Mouse (Mus musculus) layer of hippocampus, adult 11-12 months (tissue): ENCODE measurements around the gene Ppm1h.
"Not testable (repeated sequence)": the region's sequence is repeated elsewhere in the genome, so short reads cannot be mapped to it uniquely, and the experiment has no call there.

Source experiments
- DNase-seq: peaks from one replicate; pipeline ENCODE4 v3.0.0; 2022; ENCODE audit warnings: low spot score

Gene Ppm1h

DNA sequence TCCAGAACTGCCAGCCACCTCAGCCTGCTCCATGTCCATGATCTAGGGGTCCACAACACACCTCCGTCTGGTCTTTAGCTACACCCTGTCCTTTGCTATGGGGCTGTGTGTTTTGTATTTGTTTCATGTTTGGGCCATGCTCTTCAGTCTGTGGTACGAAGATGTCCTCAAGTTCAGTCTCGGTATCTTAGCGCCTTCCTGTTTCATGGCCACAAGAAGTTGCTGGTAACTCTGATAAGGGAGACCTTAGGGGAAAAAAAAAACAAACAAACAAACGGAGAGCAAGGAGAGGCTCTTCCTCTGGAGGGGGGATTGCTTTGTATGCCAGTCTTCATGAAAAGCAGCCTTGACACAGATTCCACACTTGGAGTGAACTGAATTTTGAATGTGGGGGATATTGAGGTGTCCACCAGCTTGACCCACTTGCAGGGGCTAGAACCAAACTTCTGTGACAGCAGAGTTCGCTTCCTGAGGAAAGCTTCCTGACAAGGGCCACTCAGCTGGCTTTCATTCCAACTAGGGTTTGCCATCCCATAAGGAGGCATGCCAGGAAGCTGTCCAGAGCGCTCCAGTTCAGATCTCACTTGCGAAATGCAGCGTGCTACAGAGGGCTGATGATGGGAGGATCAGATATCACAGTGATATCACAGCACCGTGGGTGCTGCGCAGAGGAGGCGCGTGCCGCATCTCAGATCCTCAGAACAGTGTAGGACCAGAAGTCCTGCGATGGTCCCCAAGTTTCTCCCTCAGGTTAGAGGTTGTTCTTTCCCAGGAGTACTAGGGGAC is 254.7 kb downstream of the Ppm1h start:
- no peak for DNase-seq

DNA sequence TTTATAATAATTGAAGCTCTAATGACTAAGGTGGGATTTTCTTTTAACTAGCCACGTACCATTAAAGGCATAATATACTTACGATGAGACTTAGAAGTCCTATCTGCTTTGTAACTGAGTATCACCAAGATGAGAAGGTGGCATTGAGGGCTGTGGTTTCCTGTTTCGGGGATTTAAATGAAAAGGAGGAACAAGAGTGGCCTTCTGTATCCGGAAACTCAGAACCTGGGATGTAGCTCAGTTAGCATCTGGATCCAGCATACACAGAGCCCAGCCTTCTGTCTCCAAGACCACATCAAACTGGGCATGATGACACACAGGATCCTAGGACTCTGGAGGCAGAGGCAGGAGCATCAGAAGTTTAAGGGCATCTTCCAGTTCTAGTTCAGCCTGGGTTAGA is 256.8 kb downstream of the Ppm1h start:
- DNase-seq, result not testable (repeated sequence)

DNA sequence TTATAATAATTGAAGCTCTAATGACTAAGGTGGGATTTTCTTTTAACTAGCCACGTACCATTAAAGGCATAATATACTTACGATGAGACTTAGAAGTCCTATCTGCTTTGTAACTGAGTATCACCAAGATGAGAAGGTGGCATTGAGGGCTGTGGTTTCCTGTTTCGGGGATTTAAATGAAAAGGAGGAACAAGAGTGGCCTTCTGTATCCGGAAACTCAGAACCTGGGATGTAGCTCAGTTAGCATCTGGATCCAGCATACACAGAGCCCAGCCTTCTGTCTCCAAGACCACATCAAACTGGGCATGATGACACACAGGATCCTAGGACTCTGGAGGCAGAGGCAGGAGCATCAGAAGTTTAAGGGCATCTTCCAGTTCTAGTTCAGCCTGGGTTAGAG is 258.8 kb downstream of the Ppm1h start:
- not testable (repeated sequence) for DNase-seq

DNA sequence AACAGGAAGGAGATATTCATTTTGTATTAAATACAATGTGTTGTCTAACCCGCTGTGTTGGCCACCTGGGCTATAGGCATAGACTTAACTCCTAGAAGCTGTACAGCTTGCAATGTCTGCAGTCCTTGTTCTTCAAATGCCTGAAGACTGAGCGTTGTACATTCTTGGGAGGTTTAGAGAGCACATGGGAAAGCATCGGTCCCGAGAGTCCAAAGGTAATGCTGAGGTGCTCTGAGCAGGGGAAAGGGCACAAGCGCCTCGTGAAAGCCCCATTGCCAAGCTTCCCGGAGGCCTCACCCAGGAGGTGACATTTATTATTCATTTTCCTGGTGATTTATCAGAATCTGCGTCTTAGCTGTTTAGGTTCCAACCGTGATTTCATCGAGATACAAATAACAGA is 261.0 kb downstream of the Ppm1h start:
- no peak for DNase-seq

DNA sequence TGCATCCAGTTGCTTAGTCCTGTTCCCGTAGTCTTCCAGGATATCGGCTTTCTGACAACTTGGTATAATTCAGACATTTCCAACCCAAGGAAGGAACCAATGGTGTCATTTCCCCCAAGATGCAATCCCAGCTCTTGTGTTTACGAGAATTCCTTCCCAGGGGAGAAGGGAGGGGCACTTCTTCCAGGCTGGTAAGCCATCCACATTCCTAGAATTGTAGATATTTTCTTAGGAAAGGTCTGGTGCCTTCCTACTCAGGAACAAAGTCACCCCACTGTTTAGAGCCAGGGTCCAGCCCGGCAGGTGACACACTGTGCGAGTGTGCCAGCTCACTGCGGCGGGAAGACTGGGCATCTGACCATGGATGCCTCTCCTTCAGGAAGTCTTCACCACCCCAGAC is 264.2 kb downstream of the Ppm1h start:
- DNase-seq, result no peak

DNA sequence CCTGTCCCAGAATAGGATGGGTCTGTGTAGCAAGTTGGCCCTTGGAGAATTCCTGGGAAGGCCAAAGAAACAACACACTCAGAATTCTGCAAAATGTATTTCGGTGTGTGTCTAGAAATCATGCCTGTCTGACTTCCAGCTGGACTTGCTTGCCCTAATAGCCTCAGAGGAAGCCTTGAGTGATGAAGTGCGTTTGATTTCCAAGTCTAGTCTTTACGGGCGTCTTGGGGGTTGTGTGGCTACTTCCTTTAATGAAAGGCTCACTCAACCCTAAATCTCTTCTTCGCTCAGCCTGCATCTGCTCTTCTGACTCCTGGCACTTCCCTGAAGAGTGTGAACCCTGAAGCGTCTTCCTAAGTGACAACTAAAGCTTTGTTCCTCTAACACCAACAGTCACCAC is 265.3 kb downstream of the Ppm1h start:
- no peak for DNase-seq

DNA sequence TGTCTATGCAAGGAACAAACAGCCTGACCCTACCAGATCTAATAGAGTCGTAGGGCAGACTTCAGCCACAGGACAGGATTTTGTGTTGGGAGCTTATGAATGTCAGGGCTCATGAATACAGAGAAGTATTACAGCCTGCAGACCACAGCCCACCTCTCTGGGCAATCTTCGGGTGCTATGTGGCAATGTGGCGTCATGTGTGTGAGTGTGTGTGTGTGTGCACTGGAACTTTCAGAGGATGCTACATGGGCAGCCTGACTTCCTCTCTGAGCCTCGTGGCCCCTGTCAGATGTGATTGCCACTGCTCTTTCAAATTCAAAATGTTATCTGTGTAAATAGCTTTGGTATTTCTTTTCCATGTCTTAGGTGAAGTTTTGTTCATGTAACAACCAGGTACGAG is 266.3 kb downstream of the Ppm1h start:
- DNase-seq, result no peak

DNA sequence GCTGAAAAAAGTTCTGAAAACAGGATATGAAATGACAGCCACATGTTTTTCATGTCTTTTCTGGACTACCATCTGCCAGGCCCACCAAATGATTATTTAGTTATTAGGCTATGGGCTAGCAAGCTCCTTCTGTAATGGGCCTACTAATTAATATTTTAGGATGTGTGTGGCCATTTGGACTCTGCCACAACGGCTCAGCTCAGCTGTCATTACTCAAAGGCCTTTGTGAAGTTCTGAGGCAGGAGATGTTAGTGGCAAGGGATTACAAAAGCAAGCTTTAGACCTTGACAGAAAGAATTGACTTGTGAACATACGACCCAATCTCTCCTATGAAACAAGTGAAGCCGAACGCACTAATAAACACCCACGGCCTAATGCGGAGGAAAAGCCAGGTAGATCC is 272.4 kb downstream of the Ppm1h start:
- DNase-seq, result no peak

DNA sequence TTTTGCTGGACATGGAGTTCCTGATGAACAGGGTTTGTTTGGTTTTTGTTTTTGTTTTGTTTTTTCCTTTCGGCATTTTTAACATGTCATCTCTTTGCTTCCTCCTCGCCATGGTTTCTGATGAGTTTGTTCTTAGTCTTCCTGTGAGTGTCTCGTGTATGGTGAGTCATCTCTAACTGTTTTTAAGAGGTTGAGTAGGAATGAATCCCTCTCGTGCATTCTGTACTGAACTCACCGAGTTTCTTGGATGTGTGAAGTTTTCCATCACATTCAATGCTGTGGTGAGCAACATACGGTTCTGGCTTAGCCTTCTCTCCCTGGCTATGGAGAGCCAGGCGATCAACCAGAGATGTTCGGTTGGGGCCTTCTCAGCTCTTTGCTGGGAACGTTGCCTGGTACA is 275.0 kb downstream of the Ppm1h start:
- no peak for DNase-seq

DNA sequence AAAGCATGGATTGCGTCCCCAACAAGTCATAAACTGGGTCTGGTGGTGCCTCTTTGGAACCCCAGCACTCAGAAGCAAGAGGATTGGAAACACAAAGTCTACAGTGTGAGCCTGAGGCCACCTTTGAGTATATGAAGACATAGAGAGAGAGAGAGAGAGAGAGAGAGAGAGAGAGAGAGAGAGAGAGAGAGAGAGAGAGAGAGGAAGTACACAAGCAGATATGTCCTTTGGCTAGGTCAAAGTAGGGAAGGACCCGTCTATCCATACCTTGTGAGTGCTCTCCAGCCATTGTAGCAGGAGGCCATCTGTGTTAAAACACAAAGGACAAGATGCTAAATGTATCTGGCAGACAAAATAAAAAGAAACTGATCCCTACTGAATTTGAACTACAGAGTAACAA is 279.4 kb downstream of the Ppm1h start:
- no peak for DNase-seq

DNA sequence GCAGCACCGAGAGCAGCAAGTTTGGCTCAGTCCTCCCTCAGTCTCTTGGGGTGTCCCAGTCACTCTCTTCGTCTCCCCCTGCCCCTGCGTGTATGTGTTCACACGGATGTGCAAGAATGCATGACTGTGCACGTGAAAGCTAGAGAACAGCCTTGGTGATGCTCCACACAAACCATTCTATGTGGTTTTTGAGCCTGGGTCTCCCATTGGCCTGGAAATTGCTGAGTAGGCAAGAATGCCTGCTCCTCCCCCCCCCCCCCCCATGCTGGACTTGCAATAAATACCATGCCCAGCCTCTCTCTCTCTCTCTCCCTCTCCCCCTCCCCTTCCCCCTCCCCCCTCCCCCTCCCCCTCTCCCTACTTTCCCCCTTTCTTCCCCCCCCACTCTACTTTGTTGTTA is 280.1 kb downstream of the Ppm1h start:
- DNase-seq, result no peak

DNA sequence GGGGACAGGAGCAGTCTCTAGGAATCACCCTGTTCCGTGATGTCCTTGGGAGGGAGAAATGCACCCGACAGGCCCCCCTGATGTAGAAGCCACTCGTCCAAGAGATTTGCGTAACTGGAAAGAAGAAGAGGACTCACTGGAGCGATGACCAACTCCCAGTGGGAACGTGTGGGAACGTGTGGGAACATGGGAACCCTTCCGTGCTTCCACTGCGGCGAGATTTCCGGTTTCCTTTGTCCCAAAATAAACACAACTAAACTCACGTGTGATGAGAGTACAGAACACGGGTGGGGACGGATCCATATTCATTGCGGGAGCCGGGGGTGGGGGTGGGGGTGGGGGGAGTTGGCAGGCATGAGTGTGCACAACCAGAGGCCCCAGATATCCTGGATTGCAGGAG is 281.7 kb downstream of the Ppm1h start:
- DNase-seq, result no peak

DNA sequence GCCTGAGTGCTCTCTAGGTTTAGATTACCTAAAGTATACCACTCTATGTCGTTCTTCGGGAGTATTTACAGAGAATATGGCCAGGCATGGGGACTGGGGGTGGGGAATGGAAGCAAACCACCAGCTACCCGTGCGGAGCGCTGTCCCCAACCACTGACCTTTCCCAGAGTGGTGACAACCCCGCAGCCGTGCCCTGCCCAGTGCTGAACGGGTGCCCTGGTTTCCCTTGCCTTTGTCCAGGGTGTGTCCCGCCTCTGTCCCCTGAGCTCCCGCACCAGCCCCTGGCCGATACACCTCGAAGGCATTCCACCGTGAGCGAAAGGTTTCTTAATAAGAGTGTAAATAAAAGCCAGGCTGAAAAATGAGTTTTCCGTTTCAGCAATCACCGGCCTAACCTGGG is 282.2 kb downstream of the Ppm1h start:
- no peak for DNase-seq

DNA sequence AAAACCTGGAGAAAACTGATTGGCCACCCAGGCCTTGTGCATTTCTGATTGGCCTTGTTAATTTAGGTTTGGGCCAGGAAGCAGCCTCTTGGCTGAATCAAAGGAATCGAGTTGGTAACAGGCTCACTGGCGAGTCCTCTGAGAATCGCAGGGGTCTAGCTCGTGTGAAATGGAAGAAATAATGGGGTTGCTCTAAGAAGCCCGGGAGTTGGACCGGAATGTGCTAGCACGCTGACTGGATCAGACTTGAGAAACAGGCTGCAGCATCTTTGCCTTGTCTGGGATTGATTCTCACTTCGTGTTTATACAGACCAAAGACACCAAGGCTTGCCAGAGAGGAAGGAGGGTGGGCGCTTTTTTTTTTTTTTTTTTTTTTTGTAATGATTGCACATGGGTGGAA is 282.9 kb downstream of the Ppm1h start:
- DNase-seq, result no peak

DNA sequence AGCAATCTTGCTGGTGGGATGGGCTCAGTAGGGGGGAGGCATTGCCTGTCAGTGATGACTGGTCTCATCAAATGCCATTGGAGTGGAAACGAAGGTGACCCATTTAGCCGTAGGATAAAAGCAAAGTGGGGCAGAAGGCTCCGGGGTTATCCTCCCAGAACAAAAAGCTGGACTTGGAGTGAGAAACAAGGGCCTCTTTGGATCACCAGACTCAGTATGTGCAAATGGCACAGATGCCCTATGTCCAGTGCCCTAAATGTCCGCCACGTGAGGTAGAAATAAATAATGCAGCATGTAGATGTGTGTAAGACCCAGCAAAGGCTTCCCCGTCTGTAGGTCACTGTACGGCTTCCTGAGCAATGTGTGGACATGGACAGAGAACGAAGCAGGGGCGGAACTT is 284.1 kb downstream of the Ppm1h start:
- no peak for DNase-seq

DNA sequence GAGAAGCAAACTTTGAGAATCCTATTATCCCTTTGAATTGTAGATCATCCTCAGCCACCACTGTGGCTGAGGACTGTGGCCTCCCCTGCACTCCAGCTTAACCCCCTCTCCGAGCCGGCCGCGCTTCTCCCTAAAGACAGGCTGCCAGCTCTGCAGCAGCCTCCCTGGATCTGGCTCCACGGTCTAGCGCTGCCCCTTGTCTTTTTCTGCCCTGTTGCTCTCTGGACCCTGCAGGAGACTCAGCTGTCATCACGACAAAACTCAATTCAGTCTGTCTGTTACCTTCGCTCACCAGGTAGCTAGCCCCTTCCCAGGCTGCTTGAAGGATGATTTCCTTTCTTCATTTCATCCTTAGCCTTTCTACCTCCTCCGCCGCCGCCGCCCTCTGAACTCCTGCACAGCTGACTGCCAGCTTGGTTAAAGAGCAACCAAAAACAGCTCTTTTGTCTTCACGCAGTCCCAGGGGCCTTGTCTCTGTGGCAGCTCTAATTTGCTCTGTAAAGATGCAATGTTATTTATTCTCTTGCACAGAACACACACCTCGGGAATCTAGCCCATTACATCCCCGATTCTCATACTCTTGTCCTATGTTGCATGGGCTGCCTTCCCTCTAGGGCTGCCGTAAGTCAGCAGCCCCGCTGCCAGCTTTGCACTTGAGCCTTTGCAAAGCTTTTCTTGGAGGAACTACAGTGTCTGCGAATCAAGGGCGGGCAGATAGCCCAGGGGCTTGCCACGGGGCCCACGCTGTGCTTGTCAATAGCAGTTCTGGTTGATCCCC is 285.1 kb downstream of the Ppm1h start:
- DNase-seq, result no peak

DNA sequence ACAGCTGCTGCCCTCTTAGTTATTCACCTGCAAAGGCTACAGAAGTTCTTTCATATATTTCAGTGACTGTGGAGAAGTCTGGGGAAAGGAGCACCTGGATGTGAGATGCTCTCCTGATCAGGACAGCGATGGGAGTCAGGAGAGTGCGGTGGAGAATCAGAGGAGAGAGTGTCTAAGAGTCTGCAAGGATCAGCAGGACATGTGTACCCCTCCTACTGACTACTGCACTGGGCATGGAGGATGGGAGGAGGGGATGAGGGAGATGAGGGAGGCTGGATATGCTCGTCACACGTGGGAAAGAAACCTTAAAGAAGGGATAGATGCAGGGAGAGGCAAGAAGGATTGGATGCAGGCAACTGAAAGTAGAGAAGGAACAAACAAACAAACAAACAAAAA is 285.7 kb downstream of the Ppm1h start:
- DNase-seq, result no peak

DNA sequence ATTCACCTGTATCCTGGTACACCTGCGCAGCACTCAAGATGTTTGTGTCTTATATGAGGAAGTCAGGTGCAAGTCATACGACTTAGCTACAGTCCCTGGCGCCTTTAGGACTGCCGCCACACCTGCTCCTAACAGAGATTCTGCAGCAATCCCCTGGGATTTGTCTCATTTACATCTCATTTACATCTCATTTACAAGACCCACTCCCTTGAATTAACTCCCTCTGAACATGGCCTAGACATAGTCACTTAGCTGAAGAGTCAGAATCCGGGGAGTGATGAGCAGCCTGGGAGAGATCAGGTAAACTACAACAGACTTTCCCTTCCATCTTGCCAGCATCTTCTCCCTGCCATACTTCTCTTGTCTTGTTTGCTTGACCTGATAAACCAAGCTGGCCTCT is 287.1 kb downstream of the Ppm1h start:
- not testable (repeated sequence) for DNase-seq

DNA sequence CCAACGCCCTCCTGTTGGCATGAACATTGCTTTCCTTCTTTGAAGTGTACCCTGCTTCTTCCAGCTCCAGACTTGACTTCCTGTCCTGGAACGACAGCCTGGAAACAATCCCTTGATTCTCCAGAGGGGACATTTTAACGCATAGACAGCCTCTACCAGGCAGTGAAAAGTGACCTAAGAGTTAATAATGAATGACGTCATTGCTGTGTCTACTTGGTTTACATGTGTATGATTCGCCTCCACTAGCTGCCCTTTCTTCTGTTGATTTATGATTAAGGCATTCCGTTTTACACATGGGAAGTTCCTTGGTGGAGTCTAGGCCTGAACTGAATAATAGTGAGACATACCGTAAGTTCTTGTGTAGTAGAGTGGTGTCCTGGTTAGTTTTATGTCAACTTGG is 287.9 kb downstream of the Ppm1h start:
- DNase-seq, result no peak

DNA sequence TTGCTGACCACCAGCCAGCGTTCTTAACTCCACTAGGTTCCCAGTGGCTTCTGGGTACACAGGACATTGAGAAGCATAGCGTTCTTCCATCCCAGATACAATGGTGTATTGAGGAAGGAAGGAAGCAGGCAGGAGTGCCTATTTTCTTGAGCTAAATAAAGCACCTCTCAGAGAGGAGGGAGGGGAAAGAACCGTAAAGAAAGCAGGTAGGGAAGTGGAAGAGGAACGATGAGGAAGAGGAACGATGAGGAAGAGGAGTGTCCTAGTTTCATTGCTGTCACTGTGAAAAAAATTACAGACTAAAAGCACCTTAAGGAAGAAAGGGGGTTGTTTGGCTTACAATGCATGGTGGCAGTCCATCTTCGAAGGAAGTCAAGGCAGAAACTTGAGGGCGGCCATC is 291.6 kb downstream of the Ppm1h start:
- no peak for DNase-seq

DNA sequence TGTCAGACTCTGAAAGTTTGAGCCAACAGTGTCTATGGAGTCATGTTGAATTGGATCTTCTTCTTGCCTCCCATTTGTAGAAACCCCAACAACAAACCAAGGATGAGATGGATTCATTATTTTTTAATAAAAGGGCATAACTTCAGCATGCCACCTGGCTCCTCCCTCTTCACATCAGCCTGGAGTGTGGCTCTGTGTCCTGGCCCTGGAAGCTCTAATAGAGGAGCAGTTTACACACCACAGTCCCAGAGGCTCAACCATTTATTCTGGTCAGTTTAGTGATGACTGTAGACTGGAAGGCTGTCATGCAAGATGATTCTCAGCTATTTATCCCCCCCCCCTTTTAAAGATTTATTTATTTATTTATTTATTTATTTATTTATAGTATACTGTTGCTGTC is 294.7 kb downstream of the Ppm1h start:
- no peak for DNase-seq

DNA sequence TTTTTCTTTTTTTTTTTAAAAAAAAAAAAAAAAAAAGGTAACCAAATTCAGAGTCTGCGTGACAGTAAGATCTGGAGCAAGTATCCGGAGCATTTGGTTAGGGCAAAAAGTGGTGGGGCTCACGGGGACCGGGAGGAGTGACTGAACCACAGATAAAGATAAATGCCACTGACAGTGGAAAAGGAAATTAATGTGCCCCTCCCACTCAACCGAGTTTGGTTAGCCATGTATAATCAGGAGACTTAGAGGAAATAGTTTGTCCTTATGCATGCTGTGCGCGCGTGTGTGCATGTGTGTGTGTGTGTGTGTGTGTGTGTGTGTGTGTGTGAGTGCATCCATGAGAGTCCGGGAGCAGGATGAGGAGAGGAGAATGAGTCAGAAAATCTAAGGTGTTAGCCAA is 297.5 kb downstream of the Ppm1h start:
- DNase-seq, result no peak

DNA sequence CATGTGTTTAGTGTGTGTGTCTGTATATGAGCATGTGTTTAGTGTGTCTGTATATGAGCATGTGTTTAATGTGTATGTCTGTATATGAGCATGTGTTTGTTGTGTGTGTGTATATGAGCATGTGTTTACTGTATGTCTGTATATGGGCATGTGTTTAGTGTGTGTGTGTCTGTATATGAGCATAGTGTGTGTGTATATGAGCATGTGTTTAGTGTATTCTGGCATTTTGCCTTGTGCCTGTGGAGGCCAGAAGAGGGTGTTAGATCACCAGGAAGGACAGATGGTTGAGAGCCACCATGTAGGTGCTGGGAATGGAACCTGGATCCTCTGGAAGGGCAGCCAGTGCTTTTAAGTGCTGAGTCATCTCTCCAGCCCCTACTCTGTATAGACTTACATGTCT is 300.8 kb downstream of the Ppm1h start:
- DNase-seq, result no peak

DNA sequence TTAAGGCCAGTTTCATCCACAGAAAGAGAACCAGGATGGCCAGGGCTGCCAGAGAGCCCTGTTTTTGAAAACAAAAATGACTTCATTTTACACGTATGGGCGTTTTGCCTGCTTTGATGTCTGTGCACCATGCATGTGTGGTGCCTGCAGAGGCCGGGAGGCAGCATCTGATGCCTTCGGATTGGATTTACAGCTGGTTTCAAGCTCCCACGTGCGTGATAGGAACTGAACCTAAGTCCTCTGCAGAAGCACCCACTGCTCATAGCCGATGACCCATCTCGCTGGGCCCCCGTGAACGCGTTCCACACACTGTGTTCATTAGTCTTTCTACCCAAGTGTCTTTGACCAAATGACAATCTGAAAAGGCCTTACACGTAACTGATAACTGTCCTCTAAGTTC is 301.6 kb downstream of the Ppm1h start:
- no peak for DNase-seq
